Mouse (Mus musculus) inflammation-experienced regulatory T-cells, adult 16 weeks (primary cell): Measurements from ENCODE around the gene 2610042L04Rik. TPM values are rescaled to one million over a fixed set of nuclear protein-coding genes. Genes with fewer than 3 reads are reported as not detected.

Source experiments
- polyA plus RNA-seq: library from polyadenylated mRNA; unstranded; fragments of 100-300 nt; shearing (Covaris generic); gene quantifications from one replicate; pipeline ENCODE4 v1.2.1, GENCODE M21; 2017

The 2610042L04Rik gene
- 9.4 TPM for polyA plus RNA-seq

DNA sequence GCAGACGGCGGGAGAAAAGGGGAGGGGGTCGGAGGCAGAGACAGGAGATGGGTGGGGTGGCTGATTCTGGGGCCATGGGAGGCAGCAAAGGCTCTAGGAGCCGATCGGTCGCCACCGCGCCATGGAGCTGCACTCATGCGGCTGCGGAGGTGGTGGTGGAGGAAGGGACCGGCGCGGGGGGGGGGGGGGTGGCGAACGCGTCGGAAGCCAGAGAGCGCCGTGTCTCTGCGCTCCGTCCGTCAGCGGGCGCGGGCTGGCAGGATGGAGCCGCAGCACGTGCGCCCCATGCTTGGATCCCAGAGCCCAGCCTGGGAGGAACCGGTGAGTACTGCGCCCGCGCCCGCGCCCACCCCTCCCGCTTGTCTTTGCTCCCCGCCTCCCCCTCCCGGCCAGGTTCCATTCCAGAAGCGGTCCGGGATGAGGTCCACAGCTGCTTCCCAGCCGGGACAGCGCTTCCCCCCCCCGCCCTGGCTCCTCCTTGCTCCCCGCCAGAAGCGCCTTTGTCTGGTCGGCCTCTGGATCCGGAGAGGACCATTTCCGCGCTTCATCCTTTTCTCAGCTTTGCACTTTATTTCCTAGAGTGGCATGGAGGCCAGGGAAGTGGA is at the start of gene 2610042L04Rik:
TSS of gene 2610042L04Rik (plus strand) at position 288 of the 605 bp plus-strand sequence.

DNA sequence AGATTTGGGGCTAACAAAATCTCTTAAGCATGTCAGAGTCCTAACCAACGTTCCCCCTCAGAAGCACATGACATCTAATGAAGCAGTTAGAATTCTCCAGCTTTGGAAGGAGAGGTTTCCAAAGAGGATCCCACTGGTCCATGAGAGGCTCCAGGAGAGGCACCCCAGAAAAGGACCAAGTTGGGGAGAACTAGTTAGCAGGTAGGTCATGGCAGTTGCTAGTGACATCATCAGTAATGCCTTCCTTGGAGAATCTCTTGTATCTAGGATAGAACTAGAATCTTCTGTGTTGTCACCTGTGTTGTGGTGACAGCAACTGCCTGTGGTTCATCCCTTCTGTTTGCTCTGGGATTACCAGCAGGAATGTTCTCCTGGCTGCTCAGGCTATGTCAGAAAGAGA is 17.6 kb upstream of the 2610042L04Rik start, which contains the start of gene Gm3149:
TSS of gene Gm3149 (plus strand) at position 301 of the 400 bp plus-strand sequence.

DNA sequence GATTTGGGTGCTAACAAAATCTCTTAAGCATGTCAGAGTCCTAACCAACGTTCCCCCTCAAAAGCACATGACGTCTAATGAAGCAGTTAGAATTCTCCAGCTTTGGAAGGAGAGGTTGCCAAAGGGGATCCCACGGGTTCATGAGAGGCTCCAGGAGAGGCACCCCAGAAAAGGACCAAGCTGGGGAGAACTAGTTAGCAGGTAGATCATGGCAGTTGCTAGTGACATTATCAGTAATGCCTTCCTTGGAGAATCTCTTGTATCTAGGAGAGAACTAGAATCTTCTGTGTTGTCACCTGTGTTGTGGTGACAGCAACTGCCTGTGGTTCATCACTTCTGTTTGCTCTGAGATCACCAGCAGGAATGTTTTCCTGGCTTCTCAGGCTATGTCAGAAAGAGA is 62.7 kb downstream of the 2610042L04Rik start, which contains the start of gene Gm3159:
TSS of gene Gm3159 (plus strand) at position 301 of the 400 bp plus-strand sequence.

Other genes with a start within 250 kb of the 2610042L04Rik start
- gene Gm8108, start 224.2 kb upstream of the 2610042L04Rik start, polyA plus RNA-seq: 2.6 TPM
- not detected for gene Gm3127, start 169.7 kb upstream of the 2610042L04Rik start, polyA plus RNA-seq
- 2.8 TPM for gene Gm2974, start 152.2 kb upstream of the 2610042L04Rik start, polyA plus RNA-seq
- not detected for gene Gm3138, start 85.1 kb upstream of the 2610042L04Rik start, polyA plus RNA-seq
- not detected for gene Gm3149, start 17.5 kb upstream of the 2610042L04Rik start, polyA plus RNA-seq
- not detected for gene Gm3159, start 62.8 kb downstream of the 2610042L04Rik start, polyA plus RNA-seq
- gene Gm3164, start 80.7 kb downstream of the 2610042L04Rik start, polyA plus RNA-seq: 7.0 TPM
- gene Gm3173, start 96.2 kb downstream of the 2610042L04Rik start, polyA plus RNA-seq: 2.7 TPM
- not detected for gene Gm3182, start 147.0 kb downstream of the 2610042L04Rik start, polyA plus RNA-seq
- gene Gm3047, start 220.6 kb downstream of the 2610042L04Rik start, polyA plus RNA-seq: not detected